Mouse (Mus musculus): Measurements from ENCODE around the gene Tnfrsf25.

The Tnfrsf25 gene

GRCm38 (mm10) chr4:152125161-152126025 is 9.7 kb downstream of the Tnfrsf25 start:
- DNase-seq, result peak; percentile 39

DNA sequence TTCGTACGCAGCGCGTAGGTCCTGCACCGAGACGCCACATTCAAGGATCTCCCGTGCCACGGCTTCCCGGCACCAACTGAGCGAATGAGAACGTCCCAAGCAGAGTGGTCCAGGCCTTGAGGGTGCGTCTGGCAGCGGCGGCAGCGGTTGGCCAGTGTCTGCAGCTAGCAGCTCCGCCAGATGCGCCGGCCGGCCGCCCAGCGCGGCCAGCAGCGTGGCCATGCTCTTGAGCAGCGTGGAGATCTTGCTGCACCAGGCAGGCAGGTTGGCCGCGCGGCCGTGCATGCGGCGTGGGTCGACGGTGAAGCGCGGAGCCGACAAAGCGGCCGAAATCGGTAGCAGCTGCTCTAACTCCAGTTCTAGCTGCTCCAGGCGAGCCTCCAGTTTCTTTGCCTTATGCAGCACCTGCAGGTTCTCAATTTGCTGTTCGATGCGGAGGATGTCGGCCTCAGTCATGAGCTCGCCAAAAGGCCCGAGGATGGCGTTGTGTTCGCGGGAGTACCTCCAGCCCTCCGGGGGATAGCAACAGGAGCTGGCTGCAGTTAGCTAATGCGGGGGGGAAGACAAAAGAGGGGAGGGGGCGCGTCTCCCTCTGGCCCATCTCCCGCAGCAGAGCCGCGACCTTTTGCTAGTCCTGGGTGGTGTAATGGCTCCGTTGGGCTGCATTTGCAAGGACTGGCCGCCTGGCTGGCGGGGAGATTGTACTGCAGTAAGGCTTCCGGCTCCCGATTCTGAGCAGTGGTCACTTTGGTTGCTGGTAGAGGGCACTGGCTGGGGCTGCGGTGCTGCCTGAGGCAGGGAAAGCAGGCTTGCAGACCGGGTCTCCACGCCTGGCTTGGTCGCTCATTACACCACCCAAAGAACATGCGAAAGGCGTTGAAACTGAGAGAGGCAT is 10.5 kb downstream of the Tnfrsf25 start:
- no peak for DNase-seq

GRCm38 (mm10) chr4:152127884-152128283 is 12.2 kb downstream of the Tnfrsf25 start:
- DNase-seq, result no peak

- no peak for DNase-seq
These were observed 13.1 kb downstream of the Tnfrsf25 start for GRCm38 (mm10) chr4:152128784-152129183.

GRCm38 (mm10) chr4:152129395-152129930 is 13.7 kb downstream of the Tnfrsf25 start:
- no peak for DNase-seq

DNA sequence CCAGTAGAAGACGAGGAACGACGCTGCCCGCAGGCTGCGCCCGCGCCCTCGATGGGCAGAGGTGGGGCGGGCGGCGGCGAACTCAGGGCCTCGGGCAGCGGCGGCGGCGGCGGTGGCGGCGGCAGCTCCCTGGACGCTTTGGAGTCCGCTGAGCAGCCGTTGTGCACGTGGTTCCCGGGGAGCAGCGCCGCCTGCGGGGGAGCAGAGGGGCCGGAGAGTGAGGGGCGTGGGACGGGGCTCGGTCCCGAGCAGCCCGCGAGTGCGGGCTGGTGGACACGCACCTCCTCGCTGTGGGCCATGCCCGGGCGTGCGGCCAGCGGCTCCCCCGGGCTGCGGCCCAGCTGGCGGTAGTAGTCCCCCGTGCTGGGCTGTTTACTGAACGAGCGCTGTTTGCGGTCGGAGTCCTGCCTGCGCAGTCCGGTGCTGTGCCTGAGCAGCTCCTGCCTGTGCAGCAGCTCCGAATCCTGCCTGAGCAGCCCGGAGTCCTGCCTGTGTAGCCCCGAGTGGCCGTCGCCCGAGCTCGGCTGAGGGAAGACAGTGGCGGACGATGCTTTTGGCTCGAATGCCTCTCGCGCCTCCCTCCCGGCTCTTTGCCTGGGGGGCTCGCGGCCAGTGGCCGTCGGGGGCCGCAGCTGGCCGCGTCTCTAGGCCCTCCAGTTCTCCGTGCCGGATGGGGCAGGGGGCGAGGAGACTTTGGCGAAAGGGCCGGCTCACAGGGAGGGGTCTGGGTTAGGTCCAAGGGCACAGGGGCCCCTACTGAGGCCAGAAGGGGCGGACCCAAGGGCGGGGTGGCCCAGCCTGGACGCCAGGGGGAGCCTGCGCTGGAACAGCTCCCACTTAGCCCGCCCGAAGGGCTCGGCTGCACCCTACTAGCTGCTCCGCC is 15.3 kb downstream of the Tnfrsf25 start:
- no peak for DNase-seq

GRCm38 (mm10) chr4:152131809-152132771 is 16.4 kb downstream of the Tnfrsf25 start:
- DNase-seq, result no peak

- DNase-seq, result no peak
These were observed 17.0 kb downstream of the Tnfrsf25 start for GRCm38 (mm10) chr4:152132772-152133169.

DNA sequence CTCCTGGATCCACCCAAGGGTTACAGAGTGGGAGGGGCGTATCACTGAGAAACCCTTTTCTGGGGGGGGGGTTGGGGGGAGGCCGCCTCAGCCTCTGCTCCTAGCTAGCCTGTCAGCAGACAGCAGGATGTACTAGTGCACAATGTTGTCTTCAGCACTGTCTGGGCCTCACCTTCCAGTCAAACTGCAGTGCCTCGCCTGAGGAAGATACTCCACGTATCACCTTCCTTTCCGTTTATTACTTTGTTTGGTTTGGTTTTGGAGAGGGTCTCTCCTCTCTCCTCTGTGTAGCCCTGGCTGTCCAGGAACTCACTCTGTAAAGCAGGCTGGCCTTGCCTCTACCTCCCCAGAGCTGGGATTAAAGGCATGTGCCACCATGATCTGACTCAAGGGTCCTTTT is 17.5 kb downstream of the Tnfrsf25 start:
- DNase-seq, result no peak

GRCm38 (mm10) chr4:152134507-152134906 is 18.8 kb downstream of the Tnfrsf25 start:
- no peak for DNase-seq

DNA sequence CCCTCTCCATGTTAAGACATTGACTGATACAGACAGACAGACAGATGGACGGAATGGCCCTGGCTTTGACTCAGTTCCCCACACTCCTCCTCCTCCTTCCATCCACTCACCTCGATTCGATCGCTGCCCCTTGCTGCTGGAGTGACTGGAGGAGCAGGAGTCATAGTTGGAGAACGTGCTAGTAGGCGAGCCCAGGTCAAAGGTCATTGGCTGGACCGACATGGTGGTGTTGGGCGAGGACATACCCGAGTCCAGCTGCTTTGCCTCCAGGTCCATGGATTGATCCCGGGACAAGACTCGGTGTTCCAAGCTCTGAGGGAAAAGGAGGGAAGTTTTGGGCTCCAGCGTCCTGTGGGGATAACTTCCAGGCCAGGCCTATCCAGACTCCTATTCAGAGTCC is 19.6 kb downstream of the Tnfrsf25 start:
- DNase-seq, result no peak

GRCm38 (mm10) chr4:152136112-152136875 is 20.6 kb downstream of the Tnfrsf25 start:
- no peak for DNase-seq

- DNase-seq, result no peak
These were observed 21.1 kb downstream of the Tnfrsf25 start for GRCm38 (mm10) chr4:152136876-152137250.

DNA sequence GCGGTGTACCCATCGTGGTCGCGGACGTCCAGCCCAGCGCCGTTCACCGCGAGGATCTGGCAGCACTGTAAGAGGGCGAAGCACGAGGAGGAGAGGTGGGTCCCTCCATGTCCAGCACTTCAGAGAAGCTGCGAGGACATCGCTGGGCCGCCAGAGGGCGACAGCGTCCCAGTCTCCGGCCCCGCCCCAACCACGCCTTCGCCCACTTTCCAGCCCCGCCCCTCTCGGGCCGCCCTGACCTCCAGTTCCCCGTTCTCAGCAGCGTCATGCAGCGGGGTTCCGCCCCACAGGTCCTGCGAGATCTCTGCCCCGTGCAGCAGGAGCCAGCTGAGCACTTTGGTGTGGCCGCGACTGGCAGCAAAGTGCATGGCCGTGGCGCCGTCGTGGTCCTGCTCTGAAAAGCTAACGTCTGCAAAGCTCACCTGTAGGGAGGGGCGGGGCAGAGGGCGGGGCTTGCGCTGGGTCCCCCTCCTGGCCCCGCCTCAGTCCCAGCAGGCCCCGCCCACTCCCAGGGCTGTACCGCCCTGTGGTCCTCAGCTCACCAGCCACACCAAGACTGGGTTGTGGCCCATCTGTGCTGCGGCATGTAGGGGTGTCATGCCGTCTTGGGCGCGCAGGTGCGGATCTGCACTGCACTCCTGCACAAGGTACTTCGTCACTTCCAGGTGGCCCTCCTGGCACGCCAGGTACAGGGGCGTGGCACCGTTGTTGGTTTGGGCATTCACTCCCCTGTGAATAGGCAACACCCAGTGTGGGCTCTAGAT is 22.9 kb downstream of the Tnfrsf25 start:
- peak; percentile 80 for DNase-seq

DNA sequence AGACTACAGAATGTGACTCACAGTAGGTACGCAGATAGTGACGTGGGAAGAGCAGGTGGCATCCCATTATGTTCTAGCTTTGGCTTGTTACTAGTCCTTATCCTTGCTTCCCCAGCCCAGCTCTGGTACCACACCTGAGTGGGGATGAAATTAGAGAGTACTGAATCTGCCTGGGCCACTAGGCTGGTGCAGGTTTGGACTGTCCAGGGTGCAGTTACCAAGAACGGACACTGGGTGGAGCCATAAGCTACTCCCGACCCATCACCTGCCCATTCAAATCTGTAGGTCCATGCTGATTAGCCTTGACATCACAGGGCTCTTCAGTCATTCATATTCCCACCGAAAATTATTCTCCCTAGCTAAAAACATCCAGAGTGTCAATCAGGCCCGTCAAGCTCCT is 24.7 kb downstream of the Tnfrsf25 start:
- DNase-seq, result no peak

DNA sequence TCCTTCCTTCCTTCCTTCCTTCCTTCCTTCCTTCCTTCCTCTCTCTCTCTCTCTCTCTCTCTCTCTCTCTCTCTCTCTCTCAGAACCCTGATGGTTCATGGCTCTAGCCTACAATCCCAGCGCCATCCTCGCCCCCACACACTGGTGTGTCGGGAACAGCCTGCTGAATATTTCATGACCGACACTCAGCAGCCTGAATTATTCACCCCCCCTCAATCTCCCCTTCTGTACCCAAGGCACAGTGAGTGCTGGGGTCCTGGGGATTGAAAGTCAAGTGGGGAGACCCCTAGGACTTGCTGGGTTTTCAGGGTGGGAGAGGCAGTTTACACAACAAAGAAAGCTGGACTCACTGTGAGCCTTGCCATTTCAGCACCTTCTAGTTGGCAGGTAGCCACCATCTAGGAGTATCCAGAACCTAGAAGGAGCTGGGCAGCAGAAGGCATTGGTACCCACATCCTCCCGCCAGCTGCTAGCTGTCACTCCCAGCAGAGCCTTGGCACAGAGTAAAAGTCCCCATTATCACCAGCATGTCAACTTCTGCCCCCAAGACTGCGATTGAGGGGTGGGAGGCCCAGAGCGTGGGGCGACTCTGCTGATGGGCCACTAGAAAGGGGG is 25.9 kb downstream of the Tnfrsf25 start:
- DNase-seq, result no peak

- no peak for DNase-seq
These were observed 27.9 kb downstream of the Tnfrsf25 start for GRCm38 (mm10) chr4:152143632-152144031.

- DNase-seq, result no peak
These were observed 29.7 kb downstream of the Tnfrsf25 start for GRCm38 (mm10) chr4:152145473-152145872.

All from cerebellum, adult 11-12 months (tissue).